Mouse (Mus musculus) stomach, postnatal 0 days (tissue): ENCODE measurements around the gene Armc5. TPM values are rescaled to one million over a fixed set of nuclear protein-coding genes. Genes with fewer than 3 reads are reported as not detected.

ENCODE experiments used
- ATAC-seq: fragments of 200-750 bp; cut with Nextera tagmentation; 2 replicates; pipeline ENCODE4 v1.8.0; 2017; ENCODE audit not compliant: low FRiP score, low TSS enrichment
- DNase-seq: peaks from one replicate; pipeline ENCODE4 v3.0.0-alpha.2; 2016; ENCODE audit warnings: low spot score
- H3K27ac ChIP-seq: fragments of 300-500 bp; sonication (generic); replicated peaks from 2 replicates; pipeline ENCODE4 v1.5.1; 2014; ENCODE audit warnings: mild to moderate bottlenecking, control low read depth
- H3K27me3 ChIP-seq: fragments of 300-500 bp; sonication (generic); 2 replicates; pipeline ENCODE4 v1.6.1; 2014; ENCODE audit warnings: low read length; ENCODE audit not compliant: control insufficient read depth, insufficient read depth
- H3K36me3 ChIP-seq: fragments of 300-500 bp; sonication (generic); 2 replicates; pipeline ENCODE4 v1.6.1; 2014; ENCODE audit warnings: low read length, mixed read lengths; ENCODE audit not compliant: control insufficient read depth, insufficient read depth
- H3K4me1 ChIP-seq: fragments of 300-500 bp; sonication (generic); replicated peaks from 2 replicates; pipeline ENCODE4 v1.6.1; 2014; ENCODE audit warnings: antibody characterized with exemption; ENCODE audit not compliant: control insufficient read depth, insufficient read depth
- H3K4me2 ChIP-seq: fragments of 300-500 bp; sonication (generic); replicated peaks from 2 replicates; pipeline ENCODE4 v1.6.1; 2014; ENCODE audit warnings: low read depth, mild to moderate bottlenecking, control low read depth, moderate library complexity
- H3K4me3 ChIP-seq: fragments of 300-500 bp; sonication (generic); 2 replicates; pipeline ENCODE4 v1.5.1; 2014; ENCODE audit warnings: low read depth, low read length, control low read depth
- H3K9ac ChIP-seq: fragments of 300-500 bp; sonication (generic); 2 replicates; pipeline ENCODE4 v1.6.1; 2014; ENCODE audit warnings: mild to moderate bottlenecking, low read length, control low read depth, mixed read lengths
- H3K9me3 ChIP-seq: fragments of 300-500 bp; sonication (generic); 2 replicates; pipeline ENCODE4 v1.6.1; 2016; ENCODE audit warnings: low read length; ENCODE audit not compliant: control insufficient read depth
- CTCF ChIP-seq: IDR thresholded peaks from 2 replicates; pipeline ENCODE4 v1.5.1; 2016; ENCODE audit warnings: antibody characterized with exemption, low read depth, mild to moderate bottlenecking, moderate library complexity
- EP300 ChIP-seq: optimal IDR thresholded peaks from 2 replicates; pipeline ENCODE3; 2016; ENCODE audit warnings: antibody characterized with exemption
- WGBS: fragments of 180-500 bp; shearing (Covaris S2); extraction: QIAGEN DNeasy Blood & Tissue Kit; methylation state at CpG from one replicate; pipeline ENCODE4 v1.1.7; 2014; 5-methylcytosine and 5-hydroxymethylcytosine counted together
- microRNA-seq: library from miRNA; unstranded; fragments of <30 nt; microRNA quantifications from one replicate; pipeline ENCODE4, GENCODE M21; 2016
- polyA plus RNA-seq: library from polyadenylated mRNA; unstranded; fragments of >200 nt; fragmentation: Nextera tagmentation; extraction: Ambion mirVana; gene quantifications from 2 replicates; pipeline ENCODE4 v1.2.1, GENCODE M21; 2015

Armc5 gene
- polyA plus RNA-seq, 1 experiment from 2014 or later: 10.7 TPM

- H3K4me3 ChIP-seq: no peak overlapping the region
- no peaks in the 10 kb centered on the region for H3K27me3 ChIP-seq
- no peak overlapping the region for H3K27ac ChIP-seq
- H3K36me3 ChIP-seq: peaks cover 14% of the 10 kb centered on the region
- 59% methylated on average over 5 of the region's 5 CpGs for WGBS
- DNase-seq (no peak), ATAC-seq (no peak)
- TF ChIP-seq EP300 (no peak), CTCF (no peak)
- no peaks in the 10 kb centered on the region for H3K9me3 ChIP-seq
- H3K4me2 ChIP-seq: no peak overlapping the region
- H3K4me1 ChIP-seq: peaks cover 4% of the 10 kb centered on the region; the same call in 1 of the 2 replicates
- no peak overlapping the region for H3K9ac ChIP-seq
These were observed 46.9 kb downstream of the Armc5 start for GRCm38 (mm10) chr7:128284047-128284446.

DNA sequence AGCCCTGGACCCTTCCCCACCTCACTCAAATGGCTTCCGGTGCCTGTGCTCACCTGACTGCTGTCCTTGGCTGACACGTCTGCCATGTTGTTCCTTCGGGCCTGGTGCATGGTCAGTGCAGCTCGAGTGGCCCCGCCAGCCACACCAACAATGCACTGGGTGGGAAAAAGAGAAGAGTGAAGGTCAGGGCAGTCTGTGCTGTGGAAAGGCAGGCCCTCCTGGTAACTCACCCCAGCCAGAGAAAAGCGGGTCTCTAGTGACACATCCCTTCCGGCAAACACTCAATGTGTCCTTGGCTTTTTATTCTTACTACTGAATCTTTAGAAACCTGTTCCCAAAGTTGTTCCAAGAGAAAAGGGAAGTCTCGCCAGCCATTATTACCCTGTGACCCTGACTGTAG lies 47.9 kb downstream of the Armc5 start:
- TF ChIP-seq CTCF (no peak), EP300 (no peak)
- WGBS: 90% methylated on average over 8 of the region's 8 CpGs

DNA sequence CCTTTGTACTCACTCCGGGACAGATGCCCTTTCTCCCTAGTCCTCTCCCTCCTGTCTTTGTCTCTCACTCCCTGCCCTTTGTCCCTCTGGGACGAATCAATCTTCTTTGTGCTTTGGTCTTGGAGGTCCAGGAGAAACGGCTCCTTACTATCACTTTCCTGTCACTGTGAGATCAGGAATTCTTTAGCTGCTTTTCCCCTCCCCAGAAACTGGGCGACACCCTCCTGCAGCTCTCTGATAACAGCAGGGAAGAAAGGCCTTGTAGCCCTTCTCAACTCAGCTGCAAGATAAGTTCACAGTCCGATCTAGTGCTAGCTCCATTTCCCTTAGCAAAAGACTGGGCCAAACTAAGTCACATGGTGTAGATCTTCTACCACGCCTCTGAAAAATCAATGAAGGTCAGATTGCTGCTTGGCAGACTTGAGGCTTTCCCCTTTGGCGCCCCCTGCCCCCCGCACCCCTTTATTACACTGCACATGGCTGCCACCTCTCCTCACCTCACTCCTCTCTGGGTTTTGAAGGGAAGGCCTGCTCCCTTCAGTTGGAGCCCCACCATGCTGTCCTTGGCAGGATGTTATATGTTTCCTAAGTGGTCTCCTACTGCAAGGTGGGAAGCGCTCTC lies 51.9 kb downstream of the Armc5 start:
- H3K4me1 ChIP-seq: peaks cover 4% of the 10 kb centered on the region; the same call in 1 of the 2 replicates
- peak; percentile 89 for ATAC-seq
- peak overlapping the region; percentile 24 for H3K9ac ChIP-seq
- H3K4me3 ChIP-seq: no peak overlapping the region
- WGBS: 21% methylated on average over 9 of the region's 9 CpGs
- H3K9me3 ChIP-seq: no peaks in the 10 kb centered on the region
- peak overlapping the region; percentile 63 for H3K27ac ChIP-seq
- peak; percentile 73 for DNase-seq
- peaks cover 12% of the 10 kb centered on the region for H3K36me3 ChIP-seq
- TF ChIP-seq CTCF: peak; percentile 67
- TF ChIP-seq EP300: no peak
- H3K4me2 ChIP-seq: peak overlapping the region; percentile 11
- H3K27me3 ChIP-seq: no peaks in the 10 kb centered on the region

More for the DNA sequence above, 47.9 kb downstream of the Armc5 start:
- Histone ChIP-seq H3K9me3 (no peaks in the 10 kb centered on the region), H3K4me3 (no peak overlapping the region), H3K4me1 (peaks cover 4% of the 10 kb centered on the region; the same call in 1 of the 2 replicates), H3K4me2 (no peak overlapping the region), H3K36me3 (peaks cover 13% of the 10 kb centered on the region), H3K9ac (no peak overlapping the region), H3K27ac (no peak overlapping the region), H3K27me3 (no peaks in the 10 kb centered on the region)
- DNase-seq (no peak), ATAC-seq (no peak)

Small RNA genes lying within 50 kb of the gene (microRNA-seq; reads per million reads assigned to microRNA genes)
- not detected for gene Mir3103

Other genes starting within 250 kb of the Armc5 start
- gene Pycard, start 243.5 kb upstream of the Armc5 start, polyA plus RNA-seq: 266 and 273 TPM in 2 replicates
- gene Trim72, start 233.4 kb upstream of the Armc5 start, polyA plus RNA-seq: 0.38 and 0.52 TPM in 2 replicates
- 0.91 and 0.99 TPM in 2 replicates for gene Itgam, start 174.7 kb upstream of the Armc5 start, polyA plus RNA-seq
- not detected in 2 replicates for gene Gm49368, start 174.7 kb upstream of the Armc5 start, polyA plus RNA-seq
- 0.19 and 0.22 TPM in 2 replicates for gene Itgax, start 107.8 kb upstream of the Armc5 start, polyA plus RNA-seq
- not detected in 2 replicates for gene Itgad, start 83.0 kb upstream of the Armc5 start, polyA plus RNA-seq
- gene Cox6a2, start 31.0 kb upstream of the Armc5 start, polyA plus RNA-seq: 0.24 and 0.46 TPM in 2 replicates
- gene 9130023H24Rik, start 689 bp downstream of the Armc5 start, polyA plus RNA-seq: 4.6 and 5.0 TPM in 2 replicates
- 167 and 178 TPM in 2 replicates for gene Tgfb1i1, start 9.5 kb downstream of the Armc5 start, polyA plus RNA-seq
- 0.63 and 1.0 TPM in 2 replicates for gene Slc5a2, start 28.3 kb downstream of the Armc5 start, polyA plus RNA-seq
- 17.0 and 19.4 TPM in 2 replicates for gene BC017158, start 60.8 kb downstream of the Armc5 start, polyA plus RNA-seq
- 24.5 and 28.9 TPM in 2 replicates for gene Rgs10, start 181.4 kb downstream of the Armc5 start, polyA plus RNA-seq
- gene Tial1, start 224.4 kb downstream of the Armc5 start, polyA plus RNA-seq: 12.5 and 13.1 TPM in 2 replicates